Mouse (Mus musculus): ENCODE results near the gene Pigyl. TPM values are rescaled to one million over a fixed set of nuclear protein-coding genes. Genes with fewer than 3 reads are reported as not detected.
"Not testable (repeated sequence)": the region's sequence is repeated elsewhere in the genome, so short reads cannot be mapped to it uniquely, and the experiment has no call there.

Gene Pigyl
- polyA plus RNA-seq, 1 experiment from 2014 or later: 92.9 TPM

- no peaks in the 10 kb centered on the region for H3K36me3 ChIP-seq (ENCODE audit: control insufficient read depth, insufficient read depth, low read length)
- H3K4me3 ChIP-seq (ENCODE audit: low read depth, low read length): no peak overlapping the region
- no peak for ATAC-seq (ENCODE audit: insufficient number of reproducible peaks, insufficient read depth, low FRiP score, low read depth)
- WGBS: 72% methylated on average over 20 of the region's 20 CpGs
- no peak overlapping the region for H3K4me2 ChIP-seq (replicated peaks; ENCODE audit: low read depth, low read length)
- H3K27me3 ChIP-seq (ENCODE audit: control insufficient read depth, insufficient read depth, low read length): no peaks in the 10 kb centered on the region
- H3K9me3 ChIP-seq (ENCODE audit: control insufficient read depth, low read depth, low read length): peaks cover 12% of the 10 kb centered on the region; the same call in 1 of the 2 replicates
- no peaks in the 10 kb centered on the region for H3K4me1 ChIP-seq (ENCODE audit: control insufficient read depth, insufficient read depth, low read length)
- H3K27ac ChIP-seq (ENCODE audit: low read length): no peak overlapping the region
- no peak overlapping the region for H3K9ac ChIP-seq (replicated peaks; ENCODE audit: low read depth, low read length)
These were observed 7.0 kb upstream of the Pigyl start for GRCm38 (mm10) chr9:22149426-22150248.

GRCm38 (mm10) chr9:22150249-22150693 lies 6.4 kb upstream of the Pigyl start:
- peaks cover 12% of the 10 kb centered on the region; the same call in 1 of the 2 replicates for H3K9me3 ChIP-seq (ENCODE audit: control insufficient read depth, low read depth, low read length)
- not testable (repeated sequence) for H3K4me2 ChIP-seq (replicated peaks; ENCODE audit: low read depth, low read length); H3K9ac ChIP-seq (replicated peaks; ENCODE audit: low read depth, low read length); H3K4me3 ChIP-seq (ENCODE audit: low read depth, low read length); ATAC-seq (ENCODE audit: insufficient number of reproducible peaks, insufficient read depth, low FRiP score, low read depth); H3K27ac ChIP-seq (ENCODE audit: low read length); H3K4me1 ChIP-seq (ENCODE audit: control insufficient read depth, insufficient read depth, low read length); H3K27me3 ChIP-seq (ENCODE audit: control insufficient read depth, insufficient read depth, low read length); H3K36me3 ChIP-seq (ENCODE audit: control insufficient read depth, insufficient read depth, low read length)
- 88% methylated on average over 7 of the region's 7 CpGs for WGBS

- no peak overlapping the region for H3K4me3 ChIP-seq (ENCODE audit: low read depth, low read length)
- H3K36me3 ChIP-seq (ENCODE audit: control insufficient read depth, insufficient read depth, low read length): no peaks in the 10 kb centered on the region
- H3K27me3 ChIP-seq (ENCODE audit: control insufficient read depth, insufficient read depth, low read length): no peaks in the 10 kb centered on the region
- H3K9me3 ChIP-seq (ENCODE audit: control insufficient read depth, low read depth, low read length): peaks cover 12% of the 10 kb centered on the region; the same call in 1 of the 2 replicates
- H3K9ac ChIP-seq (replicated peaks; ENCODE audit: low read depth, low read length): no peak overlapping the region
- WGBS: 75% methylated on average over 2 of the region's 2 CpGs
- no peak for ATAC-seq (ENCODE audit: insufficient number of reproducible peaks, insufficient read depth, low FRiP score, low read depth)
- no peaks in the 10 kb centered on the region for H3K4me1 ChIP-seq (ENCODE audit: control insufficient read depth, insufficient read depth, low read length)
- no peak overlapping the region for H3K27ac ChIP-seq (ENCODE audit: low read length)
- no peak overlapping the region for H3K4me2 ChIP-seq (replicated peaks; ENCODE audit: low read depth, low read length)
These were observed 5.7 kb upstream of the Pigyl start for GRCm38 (mm10) chr9:22150946-22151345.

- Histone ChIP-seq H3K9ac (replicated peaks; ENCODE audit: low read depth, low read length) (no peak overlapping the region), H3K27me3 (ENCODE audit: control insufficient read depth, insufficient read depth, low read length) (no peaks in the 10 kb centered on the region), H3K27ac (ENCODE audit: low read length) (no peak overlapping the region), H3K4me1 (ENCODE audit: control insufficient read depth, insufficient read depth, low read length) (peaks cover 6% of the 10 kb centered on the region), H3K9me3 (ENCODE audit: control insufficient read depth, low read depth, low read length) (0 out of 2 replicates have a peak, but pooled peaks cover 6% of the 10 kb centered on the region), H3K4me3 (ENCODE audit: low read depth, low read length) (no peak overlapping the region), H3K4me2 (replicated peaks; ENCODE audit: low read depth, low read length) (no peak overlapping the region), H3K36me3 (ENCODE audit: control insufficient read depth, insufficient read depth, low read length) (no peaks in the 10 kb centered on the region; the same call in 1 of the 2 replicates)
- 84% methylated on average over 3 of the region's 3 CpGs for WGBS
- ATAC-seq (ENCODE audit: insufficient number of reproducible peaks, insufficient read depth, low FRiP score, low read depth): no peak
These were observed 2.8 kb upstream of the Pigyl start for GRCm38 (mm10) chr9:22153810-22154209.

- no peak overlapping the region for H3K4me3 ChIP-seq (ENCODE audit: low read depth, low read length)
- no peak for ATAC-seq (ENCODE audit: insufficient number of reproducible peaks, insufficient read depth, low FRiP score, low read depth)
- WGBS: 25% methylated on average over 10 of the region's 10 CpGs
- no peaks in the 10 kb centered on the region; the same call in 1 of the 2 replicates for H3K36me3 ChIP-seq (ENCODE audit: control insufficient read depth, insufficient read depth, low read length)
- H3K4me1 ChIP-seq (ENCODE audit: control insufficient read depth, insufficient read depth, low read length): peaks cover 6% of the 10 kb centered on the region
- H3K27ac ChIP-seq (ENCODE audit: low read length): no peak overlapping the region
- H3K9ac ChIP-seq (replicated peaks; ENCODE audit: low read depth, low read length): no peak overlapping the region
- no peaks in the 10 kb centered on the region for H3K27me3 ChIP-seq (ENCODE audit: control insufficient read depth, insufficient read depth, low read length)
- peak overlapping the region; percentile 19; the same call in 1 of the 2 replicates for H3K4me2 ChIP-seq (replicated peaks; ENCODE audit: low read depth, low read length)
- no peaks in the 10 kb centered on the region for H3K9me3 ChIP-seq (ENCODE audit: control insufficient read depth, low read depth, low read length)
These were observed 1.0 kb upstream of the Pigyl start for GRCm38 (mm10) chr9:22155614-22156013.

GRCm38 (mm10) chr9:22157516-22158265 lies 1.0 kb downstream of the Pigyl start:
- H3K4me1 ChIP-seq (ENCODE audit: control insufficient read depth, insufficient read depth, low read length): peaks cover 6% of the 10 kb centered on the region
- no peaks in the 10 kb centered on the region for H3K9me3 ChIP-seq (ENCODE audit: control insufficient read depth, low read depth, low read length)
- 61% methylated on average over 34 of the region's 34 CpGs for WGBS
- no peak overlapping the region for H3K27ac ChIP-seq (ENCODE audit: low read length)
- peak overlapping the region; percentile 64 for H3K9ac ChIP-seq (replicated peaks; ENCODE audit: low read depth, low read length)
- H3K4me2 ChIP-seq (replicated peaks; ENCODE audit: low read depth, low read length): peak overlapping the region; percentile 51
- H3K36me3 ChIP-seq (ENCODE audit: control insufficient read depth, insufficient read depth, low read length): no peaks in the 10 kb centered on the region; the same call in 1 of the 2 replicates
- no peak for ATAC-seq (ENCODE audit: insufficient number of reproducible peaks, insufficient read depth, low FRiP score, low read depth)
- no peaks in the 10 kb centered on the region for H3K27me3 ChIP-seq (ENCODE audit: control insufficient read depth, insufficient read depth, low read length)
- H3K4me3 ChIP-seq (ENCODE audit: low read depth, low read length): peak overlapping the region; percentile 53

- ATAC-seq (ENCODE audit: insufficient number of reproducible peaks, insufficient read depth, low FRiP score, low read depth): no peak
- WGBS: 20% methylated on average over 6 of the region's 6 CpGs
- H3K27ac ChIP-seq (ENCODE audit: low read length): no peak overlapping the region
These were observed 4.7 kb downstream of the Pigyl start for GRCm38 (mm10) chr9:22161299-22161698.

GRCm38 (mm10) chr9:22162305-22162704 lies 5.7 kb downstream of the Pigyl start:
- WGBS: 71% methylated on average over 9 of the region's 9 CpGs
- no peaks in the 10 kb centered on the region; the same call in 1 of the 2 replicates for H3K36me3 ChIP-seq (ENCODE audit: control insufficient read depth, insufficient read depth, low read length)
- H3K27me3 ChIP-seq (ENCODE audit: control insufficient read depth, insufficient read depth, low read length): no peaks in the 10 kb centered on the region
- no peaks in the 10 kb centered on the region for H3K9me3 ChIP-seq (ENCODE audit: control insufficient read depth, low read depth, low read length)
- no peak overlapping the region for H3K27ac ChIP-seq (ENCODE audit: low read length)
- H3K4me2 ChIP-seq (replicated peaks; ENCODE audit: low read depth, low read length): no peak overlapping the region
- no peak overlapping the region for H3K9ac ChIP-seq (replicated peaks; ENCODE audit: low read depth, low read length)
- peaks cover 4% of the 10 kb centered on the region for H3K4me1 ChIP-seq (ENCODE audit: control insufficient read depth, insufficient read depth, low read length)
- H3K4me3 ChIP-seq (ENCODE audit: low read depth, low read length): no peak overlapping the region
- ATAC-seq (ENCODE audit: insufficient number of reproducible peaks, insufficient read depth, low FRiP score, low read depth): no peak

More at GRCm38 (mm10) chr9:22161299-22161698, 4.7 kb downstream of the Pigyl start:
- H3K4me2 ChIP-seq (replicated peaks; ENCODE audit: low read depth, low read length): no peak overlapping the region
- H3K27me3 ChIP-seq (ENCODE audit: control insufficient read depth, insufficient read depth, low read length): no peaks in the 10 kb centered on the region
- no peaks in the 10 kb centered on the region; the same call in 1 of the 2 replicates for H3K36me3 ChIP-seq (ENCODE audit: control insufficient read depth, insufficient read depth, low read length)
- no peak overlapping the region for H3K4me3 ChIP-seq (ENCODE audit: low read depth, low read length)
- H3K9me3 ChIP-seq (ENCODE audit: control insufficient read depth, low read depth, low read length): no peaks in the 10 kb centered on the region
- H3K4me1 ChIP-seq (ENCODE audit: control insufficient read depth, insufficient read depth, low read length): peaks cover 6% of the 10 kb centered on the region
- H3K9ac ChIP-seq (replicated peaks; ENCODE audit: low read depth, low read length): no peak overlapping the region

All from stomach, embryonic 14.5 days (tissue).